Mouse (Mus musculus) neural tube, embryonic 13.5 days (tissue): ENCODE data around the gene Wsb1. TPM values are rescaled to one million over a fixed set of nuclear protein-coding genes. Genes with fewer than 3 reads are reported as not detected.

ENCODE experiments used
- ATAC-seq: fragments of 200-750 bp; cut with Nextera tagmentation; 2 replicates; pipeline ENCODE4 v1.8.0; 2017; ENCODE audit warnings: low read depth, mild to moderate bottlenecking, moderate TSS enrichment, moderate library complexity
- H3K27ac ChIP-seq: fragments of 300-500 bp; sonication (generic); replicated peaks from 2 replicates; pipeline ENCODE4 v1.5.1; 2015; ENCODE audit warnings: moderate library complexity, mild to moderate bottlenecking, inconsistent platforms
- H3K27me3 ChIP-seq: fragments of 300-500 bp; sonication (generic); 2 replicates; pipeline ENCODE4 v1.6.1; 2015; ENCODE audit warnings: mild to moderate bottlenecking, inconsistent platforms
- H3K36me3 ChIP-seq: fragments of 300-500 bp; sonication (generic); 2 replicates; pipeline ENCODE4 v1.6.1; 2015; ENCODE audit warnings: mild to moderate bottlenecking, inconsistent platforms
- H3K4me1 ChIP-seq: fragments of 300-500 bp; sonication (generic); replicated peaks from 2 replicates; pipeline ENCODE4 v1.6.1; 2015; ENCODE audit warnings: inconsistent platforms
- H3K4me2 ChIP-seq: fragments of 300-500 bp; sonication (generic); 2 replicates; pipeline ENCODE4 v1.6.1; 2015; ENCODE audit warnings: inconsistent platforms, mild to moderate bottlenecking, moderate library complexity
- H3K4me3 ChIP-seq: fragments of 300-500 bp; sonication (generic); 2 replicates; pipeline ENCODE4 v1.5.1; 2015; ENCODE audit warnings: mild to moderate bottlenecking, inconsistent platforms
- H3K9ac ChIP-seq: fragments of 300-500 bp; sonication (generic); 2 replicates; pipeline ENCODE4 v1.6.1; 2015; ENCODE audit warnings: moderate library complexity, mild to moderate bottlenecking, inconsistent platforms
- H3K9me3 ChIP-seq: fragments of 300-500 bp; sonication (generic); 2 replicates; pipeline ENCODE4 v1.6.1; 2016; ENCODE audit warnings: inconsistent platforms
- WGBS: fragments of 180-500 bp; shearing (Covaris S2); methylation state at CpG from one replicate; pipeline ENCODE4 v1.1.7; 2015; 5-methylcytosine and 5-hydroxymethylcytosine counted together
- polyA plus RNA-seq: library from polyadenylated mRNA; unstranded; fragments of >200 nt; fragmentation: Nextera tagmentation; extraction: Ambion mirVana; gene quantifications from 2 replicates; pipeline ENCODE4 v1.2.1, GENCODE M21; 2015

Wsb1 gene
- polyA plus RNA-seq, 1 experiment from 2014 or later: 492 TPM

GRCm38 (mm10) chr11:79288913-79289640 is 34.6 kb upstream of the Wsb1 start:
- H3K27ac ChIP-seq: 0 out of 2 replicates have a peak overlapping the region, but pooled peaks have one; percentile 11
- no peak overlapping the region for H3K4me2 ChIP-seq
- H3K36me3 ChIP-seq: no peaks in the 10 kb centered on the region
- no peak overlapping the region for H3K9ac ChIP-seq
- no peak for ATAC-seq
- H3K27me3 ChIP-seq: no peaks in the 10 kb centered on the region
- H3K4me3 ChIP-seq: no peak overlapping the region
- peaks cover 28% of the 10 kb centered on the region for H3K4me1 ChIP-seq
- no peaks in the 10 kb centered on the region for H3K9me3 ChIP-seq
- WGBS: 90% methylated on average over 5 of the region's 5 CpGs

GRCm38 (mm10) chr11:79288278-79288843 is 33.9 kb upstream of the Wsb1 start:
- H3K4me2 ChIP-seq: no peak overlapping the region
- no peaks in the 10 kb centered on the region for H3K9me3 ChIP-seq
- H3K27me3 ChIP-seq: no peaks in the 10 kb centered on the region
- H3K9ac ChIP-seq: no peak overlapping the region
- 44% methylated on average over 7 of the region's 7 CpGs for WGBS
- peak; percentile 50; the same call in 1 of the 2 replicates for ATAC-seq
- no peak overlapping the region for H3K4me3 ChIP-seq
- H3K4me1 ChIP-seq: peaks cover 22% of the 10 kb centered on the region; the same call in 1 of the 2 replicates
- no peaks in the 10 kb centered on the region for H3K36me3 ChIP-seq
- H3K27ac ChIP-seq: 0 out of 2 replicates have a peak overlapping the region, but pooled peaks have one; percentile 11

- Histone ChIP-seq H3K27me3 (no peaks in the 10 kb centered on the region), H3K36me3 (no peaks in the 10 kb centered on the region), H3K4me3 (no peak overlapping the region), H3K27ac (no peak overlapping the region), H3K4me1 (peaks cover 22% of the 10 kb centered on the region; the same call in 1 of the 2 replicates), H3K9ac (no peak overlapping the region), H3K9me3 (no peaks in the 10 kb centered on the region), H3K4me2 (no peak overlapping the region)
- 77% methylated on average over 6 of the region's 6 CpGs for WGBS
- ATAC-seq: no peak
These were observed 33.0 kb upstream of the Wsb1 start for GRCm38 (mm10) chr11:79287447-79287846.

- no peak for ATAC-seq
- H3K9ac ChIP-seq: no peak overlapping the region
- no peaks in the 10 kb centered on the region for H3K36me3 ChIP-seq
- no peak overlapping the region for H3K4me2 ChIP-seq
- peaks cover 22% of the 10 kb centered on the region; the same call in 1 of the 2 replicates for H3K4me1 ChIP-seq
- no peak overlapping the region for H3K27ac ChIP-seq
- H3K27me3 ChIP-seq: no peaks in the 10 kb centered on the region
- WGBS: 75% methylated on average over 9 of the region's 9 CpGs
- H3K4me3 ChIP-seq: no peak overlapping the region
- no peaks in the 10 kb centered on the region for H3K9me3 ChIP-seq
These were observed 31.9 kb upstream of the Wsb1 start for GRCm38 (mm10) chr11:79286305-79286799.

- H3K9me3 ChIP-seq: no peaks in the 10 kb centered on the region
- H3K27ac ChIP-seq: no peak overlapping the region
- 94% methylated on average over 4 of the region's 4 CpGs for WGBS
- H3K9ac ChIP-seq: no peak overlapping the region
- peaks cover 24% of the 10 kb centered on the region for H3K4me1 ChIP-seq
- H3K4me3 ChIP-seq: no peak overlapping the region
- H3K4me2 ChIP-seq: no peak overlapping the region
- H3K27me3 ChIP-seq: no peaks in the 10 kb centered on the region
- ATAC-seq: no peak
- H3K36me3 ChIP-seq: no peaks in the 10 kb centered on the region
These were observed 29.0 kb upstream of the Wsb1 start for GRCm38 (mm10) chr11:79283350-79284030.

- no peak overlapping the region for H3K27ac ChIP-seq
- ATAC-seq: no peak
- H3K9me3 ChIP-seq: no peaks in the 10 kb centered on the region
- WGBS: 67% methylated on average over 5 of the region's 5 CpGs
- no peak overlapping the region for H3K4me2 ChIP-seq
- H3K4me3 ChIP-seq: no peak overlapping the region
- no peaks in the 10 kb centered on the region for H3K36me3 ChIP-seq
- no peaks in the 10 kb centered on the region for H3K27me3 ChIP-seq
- peaks cover 13% of the 10 kb centered on the region for H3K4me1 ChIP-seq
- H3K9ac ChIP-seq: no peak overlapping the region
These were observed 26.9 kb upstream of the Wsb1 start for GRCm38 (mm10) chr11:79281396-79281795.

GRCm38 (mm10) chr11:79279732-79280405 is 25.4 kb upstream of the Wsb1 start:
- WGBS: 43% methylated on average over 2 of the region's 2 CpGs

GRCm38 (mm10) chr11:79273757-79274156 is 19.3 kb upstream of the Wsb1 start:
- no peak for ATAC-seq
- Histone ChIP-seq H3K9me3 (no peaks in the 10 kb centered on the region), H3K9ac (no peak overlapping the region), H3K27ac (no peak overlapping the region), H3K4me1 (0 out of 2 replicates have a peak, but pooled peaks cover 2% of the 10 kb centered on the region), H3K4me2 (no peak overlapping the region), H3K36me3 (no peaks in the 10 kb centered on the region), H3K4me3 (no peak overlapping the region), H3K27me3 (no peaks in the 10 kb centered on the region)
- 76% methylated on average over 4 of the region's 4 CpGs for WGBS

More at GRCm38 (mm10) chr11:79279732-79280405, 25.4 kb upstream of the Wsb1 start:
- peak overlapping the region; percentile 66 for H3K27ac ChIP-seq
- H3K9ac ChIP-seq: no peak overlapping the region
- no peaks in the 10 kb centered on the region for H3K27me3 ChIP-seq
- no peaks in the 10 kb centered on the region for H3K36me3 ChIP-seq
- no peaks in the 10 kb centered on the region for H3K9me3 ChIP-seq
- H3K4me3 ChIP-seq: no peak overlapping the region
- peaks cover 13% of the 10 kb centered on the region for H3K4me1 ChIP-seq
- no peak overlapping the region for H3K4me2 ChIP-seq
- ATAC-seq: no peak

GRCm38 (mm10) chr11:79273039-79273438 is 18.6 kb upstream of the Wsb1 start:
- H3K27ac ChIP-seq: no peak overlapping the region
- 0 out of 2 replicates have a peak, but pooled peaks cover 2% of the 10 kb centered on the region for H3K4me1 ChIP-seq
- H3K4me3 ChIP-seq: no peak overlapping the region
- no peak overlapping the region for H3K9ac ChIP-seq
- no peaks in the 10 kb centered on the region for H3K9me3 ChIP-seq
- H3K36me3 ChIP-seq: no peaks in the 10 kb centered on the region
- no peak for ATAC-seq
- H3K4me2 ChIP-seq: no peak overlapping the region
- H3K27me3 ChIP-seq: no peaks in the 10 kb centered on the region
- WGBS: 78% methylated on average over 4 of the region's 4 CpGs

GRCm38 (mm10) chr11:79267171-79267570 is 12.7 kb upstream of the Wsb1 start:
- Histone ChIP-seq H3K9ac (no peak overlapping the region), H3K9me3 (no peaks in the 10 kb centered on the region), H3K36me3 (no peaks in the 10 kb centered on the region), H3K4me1 (0 out of 2 replicates have a peak, but pooled peaks cover 3% of the 10 kb centered on the region), H3K27ac (peak overlapping the region; percentile 42; the same call in 1 of the 2 replicates), H3K4me3 (no peak overlapping the region), H3K4me2 (no peak overlapping the region), H3K27me3 (no peaks in the 10 kb centered on the region)
- WGBS: 26% methylated on average over 1 of the region's 1 CpGs
- no peak for ATAC-seq

GRCm38 (mm10) chr11:79264376-79264775 is 9.9 kb upstream of the Wsb1 start:
- Histone ChIP-seq H3K9ac (no peak overlapping the region), H3K36me3 (no peaks in the 10 kb centered on the region), H3K4me3 (no peak overlapping the region), H3K4me1 (0 out of 2 replicates have a peak, but pooled peaks cover 3% of the 10 kb centered on the region), H3K4me2 (no peak overlapping the region), H3K27ac (no peak overlapping the region), H3K27me3 (no peaks in the 10 kb centered on the region), H3K9me3 (no peaks in the 10 kb centered on the region)
- ATAC-seq: no peak
- WGBS: 42% methylated on average over 3 of the region's 3 CpGs
